Comparison of ENCODE assay signal across 9 mouse cellular contexts in genomic region chr6:34193708-34194475, GRCm38 (mm10). TPM values are rescaled to one million over a fixed set of nuclear protein-coding genes. Genes with fewer than 3 reads are reported as not detected.
DNase-seq lines count a peak whose midpoint lies in the region; ATAC-seq and TF ChIP-seq lines count a peak whose summit lies in the region.
"Had no signal": no experiment of that assay in that cellular context is flagged by ENCODE, and none has a peak within 500 bp of the region (broad histone marks: within the 10 kb centered on the region; RNA-seq: fewer than 3 reads in every experiment).

No protein-coding gene starts in this region.

- H3K4me2 ChIP-seq in limb, embryonic 13.5 days (replicated peaks) = no peak overlapping the region
- no peak overlapping the region for H3K4me2 ChIP-seq in midbrain, embryonic 16.5 days (ENCODE audit: low read length)
- H3K4me2 ChIP-seq: embryonic facial prominence, embryonic 12.5 days had no signal

- no peak overlapping the region for H3K27ac ChIP-seq in kidney, adult 2 months (ENCODE audit: insufficient read depth, low read depth, low read length)
- H3K27ac ChIP-seq in limb, embryonic 13.5 days = no peak overlapping the region
- no peak overlapping the region; the same call in 1 of the 2 replicates for H3K27ac ChIP-seq in midbrain, embryonic 16.5 days (ENCODE audit: low read length)
- H3K27ac ChIP-seq: embryonic facial prominence, embryonic 12.5 days had no signal

- TF ChIP-seq POLR2A in kidney, adult 2 months (IDR thresholded peaks at IDR 0.05; ENCODE audit: low read depth, low read length) = no peak

- H3K4me1 ChIP-seq in kidney, adult 2 months (ENCODE audit: control insufficient read depth, insufficient read depth, low read length) = no peaks in the 10 kb centered on the region
- no peaks in the 10 kb centered on the region for H3K4me1 ChIP-seq in limb, embryonic 13.5 days
- H3K4me1 ChIP-seq in midbrain, embryonic 16.5 days (ENCODE audit: control insufficient read depth, insufficient read depth, low read length) = peaks cover 6% of the 10 kb centered on the region
- H3K4me1 ChIP-seq: embryonic facial prominence, embryonic 12.5 days had no signal

- H3K4me3 ChIP-seq in kidney, adult 2 months (ENCODE audit: insufficient read depth, low read depth, low read length) = no peak overlapping the region
- no peak overlapping the region for H3K4me3 ChIP-seq in limb, embryonic 13.5 days
- no peak overlapping the region for H3K4me3 ChIP-seq in midbrain, embryonic 16.5 days (ENCODE audit: low read depth, low read length)
- H3K4me3 ChIP-seq: embryonic facial prominence, embryonic 12.5 days had no signal

- TF ChIP-seq CTCF in kidney, adult 2 months (conservative IDR thresholded peaks at IDR 0.05; ENCODE audit: insufficient read depth, insufficient read length, low read depth, low read length) = peak; percentile 97

- H3K36me3 ChIP-seq in kidney, adult 2 months (ENCODE audit: control insufficient read depth, insufficient read depth, low read length) = no peaks in the 10 kb centered on the region
- no peaks in the 10 kb centered on the region for H3K36me3 ChIP-seq in limb, embryonic 13.5 days
- no peaks in the 10 kb centered on the region for H3K36me3 ChIP-seq in midbrain, embryonic 16.5 days (ENCODE audit: control insufficient read depth, insufficient read depth, low read length)
- H3K36me3 ChIP-seq: embryonic facial prominence, embryonic 12.5 days had no signal

- H3K9me3 ChIP-seq in limb, embryonic 13.5 days = peaks cover 6% of the 10 kb centered on the region; the same call in 1 of the 2 replicates
- no peaks in the 10 kb centered on the region; the same call in 1 of the 2 replicates for H3K9me3 ChIP-seq in midbrain, embryonic 16.5 days (replicated peaks; ENCODE audit: control insufficient read depth, low read length, poor library complexity, severe bottlenecking)
- H3K9me3 ChIP-seq: embryonic facial prominence, embryonic 12.5 days had no signal

- H3K27me3 ChIP-seq in kidney, adult 2 months (replicated peaks; ENCODE audit: control insufficient read depth, insufficient read depth, low read length) = no peaks in the 10 kb centered on the region
- peaks cover 8% of the 10 kb centered on the region; the same call in 1 of the 2 replicates for H3K27me3 ChIP-seq in limb, embryonic 13.5 days
- H3K27me3 ChIP-seq in midbrain, embryonic 16.5 days (ENCODE audit: control insufficient read depth, insufficient read depth, low read depth, low read length) = no peaks in the 10 kb centered on the region
- H3K27me3 ChIP-seq: embryonic facial prominence, embryonic 12.5 days had no signal

- no peak overlapping the region for H3K9ac ChIP-seq in limb, embryonic 13.5 days
- H3K9ac ChIP-seq in midbrain, embryonic 16.5 days (ENCODE audit: low read depth, low read length) = no peak overlapping the region
- H3K9ac ChIP-seq: embryonic facial prominence, embryonic 12.5 days had no signal

- ATAC-seq in limb, embryonic 13.5 days (ENCODE audit: low FRiP score, low read depth) = peak; percentile 57; the same call in 1 of the 2 replicates
- ATAC-seq in midbrain, embryonic 16.5 days = peak; percentile 89

- 47% methylated on average over 12 of the region's 12 CpGs for WGBS in kidney, adult 2 months
- WGBS in limb, embryonic 13.5 days = 62% methylated on average over 12 of the region's 12 CpGs
- WGBS in midbrain, embryonic 16.5 days = 33% methylated on average over 12 of the region's 12 CpGs

- peak; percentile 23 for DNase-seq in urinary bladder, adult 2 months (ENCODE audit: low spot score)
- DNase-seq in urinary bladder, postnatal 10 days (ENCODE audit: low spot score) = no peak
- DNase-seq in cerebellum, postnatal 25 days = peak; percentile 30 to 63
- DNase-seq in frontal cortex, postnatal 25 days (ENCODE audit: low spot score in 2 of 2) = peak; percentile 18 to 55
- peak; percentile 73 for DNase-seq in kidney, adult 2 months
- peak; percentile 15 to 24 for DNase-seq in spleen, postnatal 36 days (ENCODE audit: low spot score in 2 of 2)

RNA-seq across cellular contexts. Expression of gene Slc35b4, which starts 17.0 kb away (rescaled TPM):
- 43.5 and 44.5 TPM in 2 replicates for polyA plus RNA-seq in urinary bladder, adult 2 months (2012; rRNA removed)
- polyA plus RNA-seq in kidney, adult 2 months (2012; rRNA removed) = 88.5 and 90.9 TPM in 2 replicates
- polyA plus RNA-seq in limb, embryonic 13.5 days (2015; fragmentation: Nextera tagmentation; extraction: Ambion mirVana) = 45.7 and 50.8 TPM in 2 replicates
- polyA plus RNA-seq in midbrain, embryonic 16.5 days (2015; fragmentation: Nextera tagmentation; extraction: Ambion mirVana) = 44.5 and 45.1 TPM in 2 replicates
